Mouse (Mus musculus) C2C12 (cell line): ENCODE results near the gene Olfr1426.
"Not testable (repeated sequence)": the region's sequence is repeated elsewhere in the genome, so short reads cannot be mapped to it uniquely, and the experiment has no call there.

Experiments
- CTCF ChIP-seq: IDR thresholded peaks from one replicate; pipeline ENCODE4 v1.5.1; 2011; ENCODE audit not compliant: control insufficient read depth, insufficient read depth, insufficient read length
- MAX ChIP-seq: IDR thresholded peaks from one replicate; pipeline ENCODE4 v1.6.1; 2011; ENCODE audit warnings: mild to moderate bottlenecking, control low read depth
- MYOG ChIP-seq: IDR thresholded peaks from one replicate; pipeline ENCODE4 v1.6.1; 2011; ENCODE audit not compliant: control insufficient read depth, insufficient read length; ENCODE audit errors: extremely low read depth
- USF1 ChIP-seq: IDR thresholded peaks from one replicate; pipeline ENCODE4 v1.6.1; 2011; ENCODE audit warnings: low read depth, mild to moderate bottlenecking, control low read depth, moderate library complexity

- not testable (repeated sequence) for TF ChIP-seq MYOG, CTCF, MAX, USF1
Measured at GRCm38 (mm10) chr19:12062582-12062981, 29.2 kb downstream of the Olfr1426 start, which contains the start of gene Olfr1424.
